Mouse (Mus musculus): ENCODE measurements at regions not wholly inside any gene's neighbourhood (a gene's known extent, or its start where the extent isn't known, plus 50 kb on each side); places are given as distances from the start of the nearest gene placed in this dataset.

- no peak for TF ChIP-seq CTCF (IDR thresholded peaks at IDR 0.05; ENCODE audit: extremely low read depth, insufficient read length, insufficient replicate concordance, low read depth, low read length)
- no peak for TF ChIP-seq POLR2A (IDR thresholded peaks at IDR 0.05; ENCODE audit: low read depth, low read length)
- Histone ChIP-seq H3K27me3 (ENCODE audit: control insufficient read depth, insufficient read depth, low read length) (no peaks in the 10 kb centered on the region), H3K4me3 (ENCODE audit: low read depth, low read length) (no peak overlapping the region), H3K36me3 (ENCODE audit: control insufficient read depth, insufficient read depth, low read length) (no peaks in the 10 kb centered on the region), H3K4me1 (ENCODE audit: control insufficient read depth, insufficient read depth, insufficient read length, low read length) (peaks cover 4% of the 10 kb centered on the region; the same call in 1 of the 2 replicates), H3K27ac (ENCODE audit: insufficient read depth, low read depth, low read length) (no peak overlapping the region)
- 94% methylated on average over 5 of the region's 5 CpGs for WGBS
These were observed 1374.3 kb upstream of the A1bg start for GRCm38 (mm10) chr15:62297138-62297537.

- Histone ChIP-seq H3K4me3 (ENCODE audit: low read depth, low read length) (no peak overlapping the region), H3K36me3 (ENCODE audit: control insufficient read depth, insufficient read depth, low read length) (no peaks in the 10 kb centered on the region), H3K27me3 (ENCODE audit: control insufficient read depth, insufficient read depth, low read length) (no peaks in the 10 kb centered on the region), H3K27ac (ENCODE audit: insufficient read depth, low read depth, low read length) (no peak overlapping the region), H3K4me1 (ENCODE audit: control insufficient read depth, insufficient read depth, insufficient read length, low read length) (peaks cover 4% of the 10 kb centered on the region; the same call in 1 of the 2 replicates)
- 35% methylated on average over 8 of the region's 8 CpGs for WGBS
- TF ChIP-seq CTCF (IDR thresholded peaks at IDR 0.05; ENCODE audit: extremely low read depth, insufficient read length, insufficient replicate concordance, low read depth, low read length) (no peak), POLR2A (IDR thresholded peaks at IDR 0.05; ENCODE audit: low read depth, low read length) (no peak)
These were observed 1372.6 kb upstream of the A1bg start for GRCm38 (mm10) chr15:62295233-62295927.

GRCm38 (mm10) chr15:62294786-62295185, 1372.0 kb upstream of the A1bg start:
- peaks cover 4% of the 10 kb centered on the region; the same call in 1 of the 2 replicates for H3K4me1 ChIP-seq (ENCODE audit: control insufficient read depth, insufficient read depth, insufficient read length, low read length)
- no peak overlapping the region for H3K27ac ChIP-seq (ENCODE audit: insufficient read depth, low read depth, low read length)
- no peak overlapping the region for H3K4me3 ChIP-seq (ENCODE audit: low read depth, low read length)
- no peaks in the 10 kb centered on the region for H3K27me3 ChIP-seq (ENCODE audit: control insufficient read depth, insufficient read depth, low read length)
- 12% methylated on average over 3 of the region's 3 CpGs for WGBS
- H3K36me3 ChIP-seq (ENCODE audit: control insufficient read depth, insufficient read depth, low read length): no peaks in the 10 kb centered on the region
- no peak for TF ChIP-seq POLR2A (IDR thresholded peaks at IDR 0.05; ENCODE audit: low read depth, low read length)
- TF ChIP-seq CTCF (IDR thresholded peaks at IDR 0.05; ENCODE audit: extremely low read depth, insufficient read length, insufficient replicate concordance, low read depth, low read length): no peak

GRCm38 (mm10) chr15:62292876-62293275, 1370.1 kb upstream of the A1bg start:
- peaks cover 4% of the 10 kb centered on the region; the same call in 1 of the 2 replicates for H3K4me1 ChIP-seq (ENCODE audit: control insufficient read depth, insufficient read depth, insufficient read length, low read length)
- no peak overlapping the region for H3K4me3 ChIP-seq (ENCODE audit: low read depth, low read length)
- no peak overlapping the region for H3K27ac ChIP-seq (ENCODE audit: insufficient read depth, low read depth, low read length)
- no peaks in the 10 kb centered on the region for H3K27me3 ChIP-seq (ENCODE audit: control insufficient read depth, insufficient read depth, low read length)
- WGBS: 88% methylated on average over 3 of the region's 3 CpGs
- no peak for TF ChIP-seq CTCF (IDR thresholded peaks at IDR 0.05; ENCODE audit: extremely low read depth, insufficient read length, insufficient replicate concordance, low read depth, low read length)
- no peak for TF ChIP-seq POLR2A (IDR thresholded peaks at IDR 0.05; ENCODE audit: low read depth, low read length)
- H3K36me3 ChIP-seq (ENCODE audit: control insufficient read depth, insufficient read depth, low read length): no peaks in the 10 kb centered on the region

DNA sequence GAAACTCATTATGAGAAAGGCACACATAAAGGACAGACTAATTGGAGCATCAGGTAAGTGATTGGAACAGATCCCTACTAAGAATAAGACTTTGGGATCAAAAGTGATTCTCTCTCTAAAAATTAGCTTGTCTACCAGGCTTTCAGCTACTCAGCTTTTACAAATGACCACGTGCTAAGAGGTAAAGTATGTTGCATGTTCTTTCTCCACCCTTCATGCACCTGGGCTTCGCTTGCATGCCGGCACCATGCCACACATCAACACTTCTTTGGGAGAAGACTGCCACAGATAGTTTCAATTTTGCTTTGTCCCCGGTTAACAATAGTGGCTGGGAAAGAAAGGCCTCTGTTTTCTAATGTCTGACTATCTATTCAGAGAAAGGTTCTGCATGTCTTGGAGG, 1367.9 kb upstream of the A1bg start:
- 88% methylated on average over 4 of the region's 4 CpGs for WGBS
- no peak overlapping the region for H3K4me3 ChIP-seq (ENCODE audit: low read depth, low read length)
- TF ChIP-seq CTCF (IDR thresholded peaks at IDR 0.05; ENCODE audit: extremely low read depth, insufficient read length, insufficient replicate concordance, low read depth, low read length) (no peak), POLR2A (IDR thresholded peaks at IDR 0.05; ENCODE audit: low read depth, low read length) (no peak)
- no peaks in the 10 kb centered on the region for H3K27me3 ChIP-seq (ENCODE audit: control insufficient read depth, insufficient read depth, low read length)
- peaks cover 4% of the 10 kb centered on the region; the same call in 1 of the 2 replicates for H3K4me1 ChIP-seq (ENCODE audit: control insufficient read depth, insufficient read depth, insufficient read length, low read length)
- no peaks in the 10 kb centered on the region for H3K36me3 ChIP-seq (ENCODE audit: control insufficient read depth, insufficient read depth, low read length)
- H3K27ac ChIP-seq (ENCODE audit: insufficient read depth, low read depth, low read length): no peak overlapping the region

DNA sequence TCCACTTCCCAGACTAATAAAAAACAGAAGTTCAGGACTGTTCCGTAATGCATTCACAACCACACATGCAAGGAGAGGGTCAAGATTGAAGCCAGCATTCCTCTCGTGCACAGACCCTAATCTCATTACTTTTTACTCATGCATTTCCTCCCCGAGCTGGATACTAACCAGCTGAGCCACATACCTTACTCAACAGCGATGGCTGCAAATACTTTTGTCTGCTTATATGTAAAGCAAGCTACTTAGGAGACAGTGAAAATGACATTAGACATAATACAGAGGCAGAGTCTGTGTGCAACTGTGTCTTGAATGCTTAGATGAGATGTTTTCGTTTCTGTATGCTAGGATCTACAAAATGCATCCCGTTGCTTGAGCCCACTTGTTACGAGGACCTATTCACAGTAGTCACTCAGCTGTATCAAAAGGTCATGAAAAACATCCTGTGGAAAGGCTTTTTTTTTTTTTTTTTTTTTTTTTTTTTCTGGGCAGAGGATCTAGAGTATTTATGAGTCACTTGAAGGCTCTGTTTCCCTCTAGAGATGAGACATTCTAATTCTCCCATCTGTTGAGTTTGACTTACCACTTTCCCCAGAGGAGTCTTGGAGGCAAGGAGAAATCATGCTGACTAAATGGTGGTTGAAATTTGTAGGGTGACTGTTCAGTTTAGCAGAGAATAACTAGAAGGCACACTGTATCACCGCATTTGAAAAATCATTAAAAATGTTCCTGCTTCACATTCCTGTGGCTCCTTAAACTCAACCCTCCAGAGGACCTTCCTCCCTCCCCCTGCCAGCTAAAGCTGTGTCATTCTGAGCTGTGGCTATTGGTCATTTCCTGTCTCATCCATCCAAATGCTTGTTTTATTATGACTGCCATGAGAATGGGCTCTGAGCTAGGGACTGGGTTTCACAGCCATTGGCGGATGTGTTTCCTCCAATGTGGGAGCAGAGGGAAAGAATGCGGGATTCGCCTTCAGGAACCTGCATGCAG, 1364.1 kb upstream of the A1bg start:
- TF ChIP-seq CTCF (IDR thresholded peaks at IDR 0.05; ENCODE audit: extremely low read depth, insufficient read length, insufficient replicate concordance, low read depth, low read length): no peak
- no peak for TF ChIP-seq POLR2A (IDR thresholded peaks at IDR 0.05; ENCODE audit: low read depth, low read length)
- Histone ChIP-seq H3K27ac (ENCODE audit: insufficient read depth, low read depth, low read length) (no peak overlapping the region), H3K4me1 (ENCODE audit: control insufficient read depth, insufficient read depth, insufficient read length, low read length) (no peaks in the 10 kb centered on the region), H3K4me3 (ENCODE audit: low read depth, low read length) (no peak overlapping the region), H3K36me3 (ENCODE audit: control insufficient read depth, insufficient read depth, low read length) (no peaks in the 10 kb centered on the region), H3K27me3 (ENCODE audit: control insufficient read depth, insufficient read depth, low read length) (no peaks in the 10 kb centered on the region)
- WGBS: 69% methylated on average over 11 of the region's 11 CpGs

Data from small intestine, adult 2 months (tissue).